Mouse (Mus musculus) MEL (cell line): ENCODE measurements around the gene Gm1043. TPM values are rescaled to one million over a fixed set of nuclear protein-coding genes. Genes with fewer than 3 reads are reported as not detected.

ENCODE experiments used
- DNase-seq: peaks from one replicate; pipeline ENCODE4 v3.0.0; 2011; ENCODE audit warnings: low read depth, low spot score
- H3K27ac ChIP-seq: 2 replicates; pipeline ENCODE4 v1.5.1; 2012; ENCODE audit warnings: low read depth, mild to moderate bottlenecking, control low read depth, low read length, moderate library complexity; ENCODE audit not compliant: control insufficient read depth
- H3K27me3 ChIP-seq, 2 experiments: fragments of 150-350 bp in 1 of 2; sonication (generic) in 1 of 2; 2 replicates each; pipeline ENCODE4 v1.6.1; 2012; ENCODE audit warnings: low read length in 2 of 2, mild to moderate bottlenecking in 2 of 2, improper control_type of control experiment in 1 of 2, moderate library complexity in 1 of 2; ENCODE audit not compliant: insufficient read depth in 2 of 2, control insufficient read depth in 1 of 2
- H3K36me3 ChIP-seq, 2 experiments: 2 replicates each; pipeline ENCODE4 v1.6.1; 2012 to 2014; ENCODE audit warnings: low read length in 2 of 2, improper control_type of control experiment in 1 of 2, inconsistent platforms in 1 of 2, mild to moderate bottlenecking in 1 of 2; ENCODE audit not compliant: insufficient read depth in 2 of 2, control insufficient read depth in 1 of 2
- H3K4me1 ChIP-seq, 2 experiments: fragments of 150-350 bp in 1 of 2; sonication (generic) in 1 of 2; 2 replicates each; pipeline ENCODE4 v1.6.1; 2012; ENCODE audit warnings: low read length in 2 of 2, improper control_type of control experiment in 1 of 2, mild to moderate bottlenecking in 1 of 2; ENCODE audit not compliant: insufficient read depth in 2 of 2, control insufficient read depth in 1 of 2
- H3K4me3 ChIP-seq, 2 experiments: fragments of 150-350 bp in 1 of 2; sonication (generic) in 1 of 2; 2 replicates each; pipeline ENCODE4 v1.5.1; 2012; ENCODE audit warnings: low read depth in 2 of 2, low read length in 2 of 2, mild to moderate bottlenecking in 2 of 2, moderate library complexity in 2 of 2, control low read depth in 1 of 2, improper control_type of control experiment in 1 of 2; ENCODE audit not compliant: control insufficient read depth in 1 of 2, insufficient read depth in 1 of 2
- H3K79me2 ChIP-seq: 2 replicates; pipeline ENCODE4 v1.6.1; 2012; ENCODE audit warnings: mild to moderate bottlenecking, low read length, moderate library complexity; ENCODE audit not compliant: control insufficient read depth, poor library complexity, insufficient read depth
- H3K9ac ChIP-seq: 2 replicates; pipeline ENCODE4 v1.6.1; 2012; ENCODE audit warnings: low read depth, mild to moderate bottlenecking, control low read depth, low read length, moderate library complexity; ENCODE audit not compliant: control insufficient read depth, poor library complexity, severe bottlenecking
- H3K9me3 ChIP-seq: fragments of 150-350 bp; sonication (generic); replicated peaks from 2 replicates; pipeline ENCODE4 v1.6.1; 2012; ENCODE audit warnings: mild to moderate bottlenecking, low read length, improper control_type of control experiment, moderate library complexity; ENCODE audit not compliant: insufficient read depth
- BHLHE40 ChIP-seq: IDR thresholded peaks from 2 replicates; pipeline ENCODE4 v1.6.1; 2012; ENCODE audit warnings: low read depth, mild to moderate bottlenecking, inconsistent platforms, low read length, improper control_type of control experiment, borderline replicate concordance
- CHD1 ChIP-seq: IDR thresholded peaks from 2 replicates; pipeline ENCODE4 v1.6.1; 2012; ENCODE audit warnings: low read depth, mild to moderate bottlenecking, inconsistent platforms, low read length, improper control_type of control experiment
- CTCF ChIP-seq, 3 experiments: IDR thresholded peaks in 2 of 3; conservative IDR thresholded peaks in 1 of 3; 2 replicates each; pipeline ENCODE4 v1.5.1; 2011 to 2012; ENCODE audit warnings: low read length in 3 of 3, low read depth in 2 of 3, mild to moderate bottlenecking in 2 of 3, improper control_type of control experiment in 1 of 3, inconsistent platforms in 1 of 3, mixed read lengths in 1 of 3, moderate library complexity in 1 of 3; ENCODE audit not compliant: control insufficient read depth in 1 of 3, insufficient read depth in 1 of 3, poor library complexity in 1 of 3, severe bottlenecking in 1 of 3
- E2F4 ChIP-seq: IDR thresholded peaks from 2 replicates; pipeline ENCODE4 v1.6.1; 2011; ENCODE audit warnings: low read depth, low read length, improper control_type of control experiment, borderline replicate concordance
- ELF1 ChIP-seq: IDR thresholded peaks from 2 replicates; pipeline ENCODE4 v1.6.1; 2014; ENCODE audit warnings: low read depth, mild to moderate bottlenecking, inconsistent platforms, low read length, improper control_type of control experiment, moderate library complexity
- EP300 ChIP-seq, 2 experiments: IDR thresholded peaks; 2 replicates each; pipeline ENCODE4 v1.6.1; 2011; ENCODE audit warnings: improper control_type of control experiment in 2 of 2, low read length in 2 of 2, low read depth in 1 of 2, mild to moderate bottlenecking in 1 of 2
- GABPA ChIP-seq: IDR thresholded peaks from 2 replicates; pipeline ENCODE4 v1.6.1; 2012; ENCODE audit warnings: low read depth, mild to moderate bottlenecking, inconsistent platforms, low read length, improper control_type of control experiment, moderate library complexity
- KAT2A ChIP-seq: conservative IDR thresholded peaks from 2 replicates; pipeline ENCODE4 v1.6.1; 2012; ENCODE audit warnings: low read depth, low read length, improper control_type of control experiment, inconsistent platforms
- MAFK ChIP-seq: IDR thresholded peaks from 2 replicates; pipeline ENCODE4 v1.6.1; 2011; ENCODE audit warnings: low read depth, mild to moderate bottlenecking, low read length, improper control_type of control experiment, borderline replicate concordance
- MXI1 ChIP-seq: IDR thresholded peaks from 2 replicates; pipeline ENCODE4 v1.6.1; 2011; ENCODE audit warnings: mild to moderate bottlenecking, low read depth, low read length, improper control_type of control experiment
- NRF1 ChIP-seq: IDR thresholded peaks from 2 replicates; pipeline ENCODE4 v1.6.1; 2014; ENCODE audit warnings: low read depth, mild to moderate bottlenecking, inconsistent platforms, low read length, improper control_type of control experiment, moderate library complexity; ENCODE audit not compliant: poor library complexity, insufficient read depth, severe bottlenecking
- POLR2A ChIP-seq, 2 experiments: IDR thresholded peaks; 2 replicates each; pipeline ENCODE4 v1.6.1; 2011 to 2012; ENCODE audit warnings: low read length in 2 of 2, mild to moderate bottlenecking in 2 of 2, control low read depth in 1 of 2, improper control_type of control experiment in 1 of 2, low read depth in 1 of 2, moderate library complexity in 1 of 2; ENCODE audit not compliant: control insufficient read depth in 1 of 2, insufficient read depth in 1 of 2, poor library complexity in 1 of 2
- POLR2AphosphoS2 ChIP-seq: IDR thresholded peaks from 2 replicates; pipeline ENCODE4 v1.6.1; 2011; ENCODE audit warnings: low read length, improper control_type of control experiment
- RAD21 ChIP-seq: IDR thresholded peaks from 2 replicates; pipeline ENCODE4 v1.6.1; 2011; ENCODE audit warnings: mild to moderate bottlenecking, low read depth, low read length, improper control_type of control experiment
- TBP ChIP-seq: IDR thresholded peaks from 2 replicates; pipeline ENCODE4 v1.8.0; 2011; ENCODE audit warnings: low read depth, low read length, improper control_type of control experiment
- UBTF ChIP-seq: IDR thresholded peaks from 2 replicates; pipeline ENCODE4 v1.6.1; 2012; ENCODE audit warnings: low read depth, mild to moderate bottlenecking, inconsistent platforms, low read length, improper control_type of control experiment, moderate library complexity, borderline replicate concordance; ENCODE audit not compliant: insufficient read depth
- ZC3H11A ChIP-seq: IDR thresholded peaks from 2 replicates; pipeline ENCODE4 v1.6.1; 2012; ENCODE audit warnings: low read depth, mild to moderate bottlenecking, inconsistent platforms, low read length, improper control_type of control experiment
- ZKSCAN1 ChIP-seq: IDR thresholded peaks from 2 replicates; pipeline ENCODE4 v1.6.1; 2012; ENCODE audit warnings: low read depth, mild to moderate bottlenecking, inconsistent platforms, low read length, improper control_type of control experiment, moderate library complexity
- ZMIZ1 ChIP-seq: IDR thresholded peaks from 2 replicates; pipeline ENCODE4 v1.6.1; 2012; ENCODE audit warnings: low read depth, mild to moderate bottlenecking, inconsistent platforms, low read length, improper control_type of control experiment, moderate library complexity
- polyA plus RNA-seq, 2 experiments: library from polyadenylated mRNA; stranded (reverse) in 1 of 2; unstranded in 1 of 2; fragments of >175 nt in 1 of 2; fragments of >200 nt in 1 of 2; gene quantifications; 2 replicates each; pipeline versions ENCODE4 v1.2.1 to v1.2.4; 2012; ENCODE audit warnings: low replicate concordance in 2 of 2, low read depth in 1 of 2; ENCODE audit not compliant: insufficient read length in 2 of 2, insufficient read depth in 1 of 2, missing spikeins in 1 of 2
- total RNA-seq: library from RNA; depleted of rRNA; stranded (reverse); fragments of 300-350 nt; gene quantifications from 2 replicates; pipeline ENCODE4 v1.2.3, GENCODE M21; 2012

Gene Gm1043
- total and polyA plus RNA-seq, 3 experiments, result not detected

GRCm38 (mm10) chr5:37079484-37079883, 5.7 kb upstream of the Gm1043 start:
- H3K36me3 ChIP-seq, result no peaks in the 10 kb centered on the region
- H3K27me3 ChIP-seq, result no peaks in the 10 kb centered on the region
- no peak for DNase-seq
- no peaks in the 10 kb centered on the region for H3K79me2 ChIP-seq
- TF ChIP-seq ELF1, result no peak
- no peak for TF ChIP-seq ZC3H11A
- no peak for TF ChIP-seq UBTF
- no peak for TF ChIP-seq CHD1
- no peak for TF ChIP-seq GABPA
- no peak for TF ChIP-seq ZMIZ1
- TF ChIP-seq EP300 (IDR thresholded peaks at IDR 0.05; ENCODE audit: low read depth in 1 of 2, low read length in 2 of 2), result no peak
- TF ChIP-seq E2F4, result no peak
- TF ChIP-seq RAD21, result no peak
- TF ChIP-seq NRF1, result no peak
- TF ChIP-seq TBP, result no peak
- TF ChIP-seq MAFK, result no peak
- no peak for TF ChIP-seq POLR2AphosphoS2
- no peak for TF ChIP-seq KAT2A
- TF ChIP-seq ZKSCAN1, result no peak
- TF ChIP-seq BHLHE40, result no peak
- TF ChIP-seq CTCF (IDR thresholded peaks at IDR 0.05 in 2 of 3, conservative IDR thresholded peaks at IDR 0.05 in 1 of 3; ENCODE audit: control insufficient read depth in 1 of 3, insufficient read depth in 1 of 3, low read depth in 2 of 3, low read length in 3 of 3, poor library complexity in 1 of 3, severe bottlenecking in 1 of 3), result no peak
- TF ChIP-seq MXI1, result no peak
- no peak for TF ChIP-seq POLR2A (IDR thresholded peaks at IDR 0.05; ENCODE audit: control insufficient read depth in 1 of 2, insufficient read depth in 1 of 2, low read depth in 1 of 2, low read length in 2 of 2, poor library complexity in 1 of 2)
- no peak overlapping the region for H3K27ac ChIP-seq
- H3K4me3 ChIP-seq, result no peak overlapping the region
- H3K9me3 ChIP-seq, result no peaks in the 10 kb centered on the region
- no peaks in the 10 kb centered on the region for H3K4me1 ChIP-seq
- H3K9ac ChIP-seq, result no peak overlapping the region

GRCm38 (mm10) chr5:37080601-37081000, 4.6 kb upstream of the Gm1043 start:
- no peak for TF ChIP-seq UBTF
- no peaks in the 10 kb centered on the region for H3K79me2 ChIP-seq
- H3K4me1 ChIP-seq, result no peaks in the 10 kb centered on the region
- no peak for DNase-seq
- H3K4me3 ChIP-seq, result no peak overlapping the region
- H3K27ac ChIP-seq, result no peak overlapping the region
- no peak overlapping the region for H3K9ac ChIP-seq
- no peaks in the 10 kb centered on the region for H3K9me3 ChIP-seq
- no peaks in the 10 kb centered on the region for H3K27me3 ChIP-seq
- no peaks in the 10 kb centered on the region for H3K36me3 ChIP-seq
